Mouse (Mus musculus) thymus, postnatal 10 days (tissue): ENCODE data around the gene Sema6b.

Experiments
- DNase-seq, 2 experiments: peaks; one replicate each; pipeline ENCODE4 v3.0.0; 2021; ENCODE audit warnings: low spot score in 2 of 2

Sema6b gene

GRCm38 (mm10) chr17:56146131-56146530, 6.0 kb upstream of the Sema6b start:
- no peak for DNase-seq

GRCm38 (mm10) chr17:56144546-56144945, 4.4 kb upstream of the Sema6b start:
- DNase-seq: no peak

GRCm38 (mm10) chr17:56141702-56142605, 1.8 kb upstream of the Sema6b start:
- no peak for DNase-seq

GRCm38 (mm10) chr17:56139355-56139754, 788 bp downstream of the Sema6b start:
- no peak for DNase-seq

- no peak for DNase-seq
These were observed 2.1 kb downstream of the Sema6b start for GRCm38 (mm10) chr17:56137839-56138613.

GRCm38 (mm10) chr17:56136558-56136957, 3.6 kb downstream of the Sema6b start:
- DNase-seq: no peak

- peak; percentile 54 to 84 for DNase-seq
These were observed 5.6 kb downstream of the Sema6b start for GRCm38 (mm10) chr17:56134463-56134971.

GRCm38 (mm10) chr17:56133457-56134363, 6.4 kb downstream of the Sema6b start:
- DNase-seq: no peak

- DNase-seq: peak in 1 of 2 experiments; percentile 63
These were observed 7.5 kb downstream of the Sema6b start for GRCm38 (mm10) chr17:56132661-56133060.

- DNase-seq: peak; percentile 37 to 84
These were observed 8.3 kb downstream of the Sema6b start for GRCm38 (mm10) chr17:56131814-56132213.

GRCm38 (mm10) chr17:56131136-56131535, 9.0 kb downstream of the Sema6b start:
- no peak for DNase-seq

- no peak for DNase-seq
These were observed 11.9 kb downstream of the Sema6b start for GRCm38 (mm10) chr17:56128246-56128645.

- no peak for DNase-seq
These were observed 14.0 kb downstream of the Sema6b start for GRCm38 (mm10) chr17:56126175-56126574.

GRCm38 (mm10) chr17:56125276-56125630, 14.9 kb downstream of the Sema6b start:
- DNase-seq: no peak

GRCm38 (mm10) chr17:56124377-56125275, 15.5 kb downstream of the Sema6b start:
- DNase-seq: peak in 1 of 2 experiments; percentile 54

- DNase-seq: no peak
These were observed 16.3 kb downstream of the Sema6b start for GRCm38 (mm10) chr17:56123681-56124340.

- DNase-seq: no peak
These were observed 17.0 kb downstream of the Sema6b start for GRCm38 (mm10) chr17:56123161-56123560.

GRCm38 (mm10) chr17:56121826-56122225, 18.3 kb downstream of the Sema6b start, which contains the start of gene Lrg1:
Gene Lrg1, minus strand, starts transcription at chr17:56122001.
- DNase-seq: no peak

GRCm38 (mm10) chr17:56119981-56120880, 19.9 kb downstream of the Sema6b start:
- DNase-seq: no peak
